Mouse (Mus musculus): ENCODE measurements around the gene Gm8068.
"Not testable (repeated sequence)": the region's sequence is repeated elsewhere in the genome, so short reads cannot be mapped to it uniquely, and the experiment has no call there.

Gene Gm8068

GRCm38 (mm10) chr14:41701785-41702184, at the start of gene Gm8068:
Gm8068 (minus strand) TSS chr14:41701885.
- DNase-seq = not testable (repeated sequence)

GRCm38 (mm10) chr14:41750514-41750913, 48.8 kb upstream of the Gm8068 start, which contains the start of gene Gm7929:
Gm7929 (minus strand) TSS chr14:41750614.
- DNase-seq = not testable (repeated sequence)

- DNase-seq = not testable (repeated sequence)
Observed at GRCm38 (mm10) chr14:41723437-41723836, 21.8 kb upstream of the Gm8068 start.

GRCm38 (mm10) chr14:41717180-41717579, 15.5 kb upstream of the Gm8068 start:
- DNase-seq = not testable (repeated sequence)

- DNase-seq = not testable (repeated sequence)
Observed at GRCm38 (mm10) chr14:41648176-41648575, 53.5 kb downstream of the Gm8068 start.

All from cerebellum, postnatal 14 days (tissue).